Mouse (Mus musculus) liver, postnatal 0 days (tissue): ENCODE data around the gene Raver1.

Experiments
- CTCF ChIP-seq: sonication (generic); IDR thresholded peaks from 2 replicates; pipeline ENCODE4 v1.5.1; 2016; ENCODE audit warnings: antibody characterized with exemption, low read depth
- EP300 ChIP-seq: IDR thresholded peaks from 2 replicates; pipeline ENCODE4 v1.6.1; 2016; ENCODE audit warnings: antibody characterized with exemption, low read depth, mild to moderate bottlenecking

DNA sequence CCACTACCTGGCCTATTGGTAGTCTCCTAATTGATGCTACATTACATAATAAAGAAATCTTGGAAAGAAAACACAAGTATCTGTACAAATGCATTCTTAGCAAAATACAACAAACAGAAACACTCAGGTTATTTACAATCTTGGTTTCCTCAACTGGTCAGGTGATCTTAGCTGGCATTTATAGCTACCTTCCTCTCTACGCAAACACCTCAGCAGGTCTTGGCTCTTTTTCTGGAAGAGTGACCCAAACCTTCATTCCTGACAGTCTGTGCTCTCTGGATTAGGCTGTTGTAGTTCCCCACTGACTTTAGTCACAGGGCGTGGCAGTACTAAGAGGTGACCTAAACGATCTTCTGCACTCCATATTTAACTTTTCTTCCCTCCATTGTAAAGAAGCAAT is 46.6 kb downstream of the Raver1 start:
- no peak for TF ChIP-seq CTCF
- no peak for TF ChIP-seq EP300
